Mouse (Mus musculus) spleen, adult 2 months (tissue): ENCODE results near the gene Zfp566.

Source experiments
- CTCF ChIP-seq: fragments of 200-500 bp; IDR thresholded peaks from 2 replicates; pipeline ENCODE4 v1.5.1; 2011; ENCODE audit warnings: mild to moderate bottlenecking, inconsistent platforms; ENCODE audit not compliant: insufficient read depth, insufficient read length, insufficient replicate concordance; ENCODE audit errors: extremely low read depth
- POLR2A ChIP-seq: fragments of 200-500 bp; IDR thresholded peaks from 2 replicates; pipeline ENCODE4 v1.6.1; 2011; ENCODE audit warnings: low read depth, low read length, inconsistent platforms

- TF ChIP-seq CTCF (no peak), POLR2A (no peak)
These were observed 25.7 kb upstream of the Zfp566 start for GRCm38 (mm10) chr7:30116076-30116475.
